Mouse (Mus musculus): ENCODE measurements around the gene C2cd4a. TPM values are rescaled to one million over a fixed set of nuclear protein-coding genes. Genes with fewer than 3 reads are reported as not detected.

The C2cd4a gene
- polyA plus RNA-seq, 1 experiment from 2014 or later, result 0.09 TPM

- Histone ChIP-seq H3K4me2 (ENCODE audit: low read depth, low read length) (peak overlapping the region; percentile 36; the same call in 1 of the 2 replicates), H3K9me3 (replicated peaks; ENCODE audit: control insufficient read depth, low read length) (no peaks in the 10 kb centered on the region), H3K27me3 (ENCODE audit: control insufficient read depth, insufficient read depth, low read depth, low read length) (no peaks in the 10 kb centered on the region), H3K4me3 (ENCODE audit: low read depth, low read length) (no peak overlapping the region), H3K9ac (ENCODE audit: low read depth, low read length) (no peak overlapping the region), H3K36me3 (ENCODE audit: control insufficient read depth, insufficient read depth) (peaks cover 2% of the 10 kb centered on the region; the same call in 1 of the 2 replicates), H3K4me1 (ENCODE audit: control insufficient read depth, low read depth, low read length) (peaks cover 25% of the 10 kb centered on the region), H3K27ac (ENCODE audit: low read length) (peak overlapping the region; percentile 15; the same call in 1 of the 2 replicates)
- ATAC-seq (ENCODE audit: low read depth), result no peak
- WGBS (ENCODE audit: insufficient replicate concordance), result 53% methylated on average over 4 of the region's 4 CpGs
Measured at GRCm38 (mm10) chr9:67864011-67864410, 31.9 kb upstream of the C2cd4a start.

GRCm38 (mm10) chr9:67863332-67863731 is 31.2 kb upstream of the C2cd4a start:
- H3K27me3 ChIP-seq (ENCODE audit: control insufficient read depth, insufficient read depth, low read depth, low read length), result no peaks in the 10 kb centered on the region
- peak overlapping the region; percentile 36; the same call in 1 of the 2 replicates for H3K4me2 ChIP-seq (ENCODE audit: low read depth, low read length)
- peak overlapping the region; percentile 61 for H3K27ac ChIP-seq (ENCODE audit: low read length)
- H3K9me3 ChIP-seq (replicated peaks; ENCODE audit: control insufficient read depth, low read length), result no peaks in the 10 kb centered on the region
- H3K36me3 ChIP-seq (ENCODE audit: control insufficient read depth, insufficient read depth), result peaks cover 2% of the 10 kb centered on the region; the same call in 1 of the 2 replicates
- peak; percentile 89 for ATAC-seq (ENCODE audit: low read depth)
- H3K9ac ChIP-seq (ENCODE audit: low read depth, low read length), result no peak overlapping the region
- no peak overlapping the region for H3K4me3 ChIP-seq (ENCODE audit: low read depth, low read length)
- peaks cover 25% of the 10 kb centered on the region for H3K4me1 ChIP-seq (ENCODE audit: control insufficient read depth, low read depth, low read length)
- 26% methylated on average over 5 of the region's 5 CpGs for WGBS (ENCODE audit: insufficient replicate concordance)

GRCm38 (mm10) chr9:67860273-67860672 is 28.1 kb upstream of the C2cd4a start:
- Histone ChIP-seq H3K27ac (ENCODE audit: low read length) (peak overlapping the region; percentile 69), H3K9me3 (replicated peaks; ENCODE audit: control insufficient read depth, low read length) (no peaks in the 10 kb centered on the region), H3K4me2 (ENCODE audit: low read depth, low read length) (0 out of 2 replicates have a peak overlapping the region, but pooled peaks have one; percentile 9), H3K36me3 (ENCODE audit: control insufficient read depth, insufficient read depth) (peaks cover 7% of the 10 kb centered on the region; the same call in 1 of the 2 replicates), H3K27me3 (ENCODE audit: control insufficient read depth, insufficient read depth, low read depth, low read length) (no peaks in the 10 kb centered on the region), H3K9ac (ENCODE audit: low read depth, low read length) (no peak overlapping the region), H3K4me1 (ENCODE audit: control insufficient read depth, low read depth, low read length) (peaks cover 21% of the 10 kb centered on the region), H3K4me3 (ENCODE audit: low read depth, low read length) (no peak overlapping the region)
- ATAC-seq (ENCODE audit: low read depth), result peak; percentile 37; the same call in 1 of the 2 replicates
- WGBS (ENCODE audit: insufficient replicate concordance), result 24% methylated on average over 2 of the region's 2 CpGs

GRCm38 (mm10) chr9:67851150-67851549 is 19.0 kb upstream of the C2cd4a start:
- ATAC-seq (ENCODE audit: low read depth), result no peak
- peaks cover 18% of the 10 kb centered on the region for H3K4me1 ChIP-seq (ENCODE audit: control insufficient read depth, low read depth, low read length)
- H3K27me3 ChIP-seq (ENCODE audit: control insufficient read depth, insufficient read depth, low read depth, low read length), result no peaks in the 10 kb centered on the region
- no peaks in the 10 kb centered on the region for H3K36me3 ChIP-seq (ENCODE audit: control insufficient read depth, insufficient read depth)
- WGBS (ENCODE audit: insufficient replicate concordance), result 78% methylated on average over 4 of the region's 4 CpGs
- H3K9ac ChIP-seq (ENCODE audit: low read depth, low read length), result no peak overlapping the region
- H3K9me3 ChIP-seq (replicated peaks; ENCODE audit: control insufficient read depth, low read length), result no peaks in the 10 kb centered on the region
- no peak overlapping the region for H3K4me3 ChIP-seq (ENCODE audit: low read depth, low read length)
- H3K27ac ChIP-seq (ENCODE audit: low read length), result no peak overlapping the region
- no peak overlapping the region for H3K4me2 ChIP-seq (ENCODE audit: low read depth, low read length)

- Histone ChIP-seq H3K4me1 (ENCODE audit: control insufficient read depth, low read depth, low read length) (peaks cover 23% of the 10 kb centered on the region), H3K36me3 (ENCODE audit: control insufficient read depth, insufficient read depth) (no peaks in the 10 kb centered on the region), H3K27ac (ENCODE audit: low read length) (no peak overlapping the region), H3K4me3 (ENCODE audit: low read depth, low read length) (no peak overlapping the region), H3K4me2 (ENCODE audit: low read depth, low read length) (no peak overlapping the region), H3K9me3 (replicated peaks; ENCODE audit: control insufficient read depth, low read length) (no peaks in the 10 kb centered on the region), H3K27me3 (ENCODE audit: control insufficient read depth, insufficient read depth, low read depth, low read length) (no peaks in the 10 kb centered on the region), H3K9ac (ENCODE audit: low read depth, low read length) (no peak overlapping the region)
- 85% methylated on average over 3 of the region's 3 CpGs for WGBS (ENCODE audit: insufficient replicate concordance)
- ATAC-seq (ENCODE audit: low read depth), result no peak
Measured at GRCm38 (mm10) chr9:67849846-67850245, 17.7 kb upstream of the C2cd4a start.

GRCm38 (mm10) chr9:67849397-67849796 is 17.3 kb upstream of the C2cd4a start:
- Histone ChIP-seq H3K36me3 (ENCODE audit: control insufficient read depth, insufficient read depth) (no peaks in the 10 kb centered on the region), H3K4me3 (ENCODE audit: low read depth, low read length) (no peak overlapping the region), H3K27me3 (ENCODE audit: control insufficient read depth, insufficient read depth, low read depth, low read length) (no peaks in the 10 kb centered on the region), H3K9ac (ENCODE audit: low read depth, low read length) (no peak overlapping the region), H3K27ac (ENCODE audit: low read length) (no peak overlapping the region), H3K4me2 (ENCODE audit: low read depth, low read length) (no peak overlapping the region), H3K9me3 (replicated peaks; ENCODE audit: control insufficient read depth, low read length) (no peaks in the 10 kb centered on the region), H3K4me1 (ENCODE audit: control insufficient read depth, low read depth, low read length) (peaks cover 28% of the 10 kb centered on the region)
- WGBS (ENCODE audit: insufficient replicate concordance), result 74% methylated on average over 12 of the region's 12 CpGs
- ATAC-seq (ENCODE audit: low read depth), result no peak

GRCm38 (mm10) chr9:67847606-67848005 is 15.5 kb upstream of the C2cd4a start:
- H3K36me3 ChIP-seq (ENCODE audit: control insufficient read depth, insufficient read depth), result no peaks in the 10 kb centered on the region
- no peak overlapping the region for H3K4me2 ChIP-seq (ENCODE audit: low read depth, low read length)
- no peak overlapping the region for H3K9ac ChIP-seq (ENCODE audit: low read depth, low read length)
- WGBS (ENCODE audit: insufficient replicate concordance), result 79% methylated on average over 3 of the region's 3 CpGs
- H3K27ac ChIP-seq (ENCODE audit: low read length), result no peak overlapping the region
- H3K9me3 ChIP-seq (replicated peaks; ENCODE audit: control insufficient read depth, low read length), result no peaks in the 10 kb centered on the region
- H3K27me3 ChIP-seq (ENCODE audit: control insufficient read depth, insufficient read depth, low read depth, low read length), result no peaks in the 10 kb centered on the region
- H3K4me3 ChIP-seq (ENCODE audit: low read depth, low read length), result no peak overlapping the region
- peaks cover 35% of the 10 kb centered on the region for H3K4me1 ChIP-seq (ENCODE audit: control insufficient read depth, low read depth, low read length)
- no peak for ATAC-seq (ENCODE audit: low read depth)

GRCm38 (mm10) chr9:67846089-67846488 is 14.0 kb upstream of the C2cd4a start:
- Histone ChIP-seq H3K4me1 (ENCODE audit: control insufficient read depth, low read depth, low read length) (peaks cover 43% of the 10 kb centered on the region), H3K9me3 (replicated peaks; ENCODE audit: control insufficient read depth, low read length) (no peaks in the 10 kb centered on the region), H3K4me2 (ENCODE audit: low read depth, low read length) (no peak overlapping the region), H3K4me3 (ENCODE audit: low read depth, low read length) (no peak overlapping the region), H3K36me3 (ENCODE audit: control insufficient read depth, insufficient read depth) (no peaks in the 10 kb centered on the region), H3K27ac (ENCODE audit: low read length) (no peak overlapping the region), H3K9ac (ENCODE audit: low read depth, low read length) (no peak overlapping the region), H3K27me3 (ENCODE audit: control insufficient read depth, insufficient read depth, low read depth, low read length) (no peaks in the 10 kb centered on the region)
- 70% methylated on average over 2 of the region's 2 CpGs for WGBS (ENCODE audit: insufficient replicate concordance)
- ATAC-seq (ENCODE audit: low read depth), result no peak

- Histone ChIP-seq H3K4me1 (ENCODE audit: control insufficient read depth, low read depth, low read length) (peaks cover 45% of the 10 kb centered on the region), H3K4me3 (ENCODE audit: low read depth, low read length) (no peak overlapping the region), H3K27ac (ENCODE audit: low read length) (0 out of 2 replicates have a peak overlapping the region, but pooled peaks have one; percentile 12), H3K27me3 (ENCODE audit: control insufficient read depth, insufficient read depth, low read depth, low read length) (no peaks in the 10 kb centered on the region), H3K9ac (ENCODE audit: low read depth, low read length) (no peak overlapping the region), H3K4me2 (ENCODE audit: low read depth, low read length) (no peak overlapping the region), H3K36me3 (ENCODE audit: control insufficient read depth, insufficient read depth) (no peaks in the 10 kb centered on the region), H3K9me3 (replicated peaks; ENCODE audit: control insufficient read depth, low read length) (no peaks in the 10 kb centered on the region)
- WGBS (ENCODE audit: insufficient replicate concordance), result 49% methylated on average over 5 of the region's 5 CpGs
- no peak for ATAC-seq (ENCODE audit: low read depth)
Measured at GRCm38 (mm10) chr9:67845648-67846047, 13.5 kb upstream of the C2cd4a start.
